Mouse (Mus musculus) adrenal gland, adult 18-20 months (tissue): ENCODE data around the gene Mettl26. TPM values are rescaled to one million over a fixed set of nuclear protein-coding genes. Genes with fewer than 3 reads are reported as not detected.
"Not testable (repeated sequence)": the region's sequence is repeated elsewhere in the genome, so short reads cannot be mapped to it uniquely, and the experiment has no call there.

Source experiments
- DNase-seq, 2 experiments: peaks; one replicate each; pipeline ENCODE4 v3.0.0; 2021 to 2022; ENCODE audit warnings: low spot score in 2 of 2
- total RNA-seq, 2 experiments: library from RNA; stranded (reverse); gene quantifications; 1 replicate in 1 of 2; 2 replicates in 1 of 2; pipeline ENCODE4 v1.2.3; 2021

Gene Mettl26
- total RNA-seq, 2 experiments from 2014 or later, result 97.4 to 106 TPM

DNA sequence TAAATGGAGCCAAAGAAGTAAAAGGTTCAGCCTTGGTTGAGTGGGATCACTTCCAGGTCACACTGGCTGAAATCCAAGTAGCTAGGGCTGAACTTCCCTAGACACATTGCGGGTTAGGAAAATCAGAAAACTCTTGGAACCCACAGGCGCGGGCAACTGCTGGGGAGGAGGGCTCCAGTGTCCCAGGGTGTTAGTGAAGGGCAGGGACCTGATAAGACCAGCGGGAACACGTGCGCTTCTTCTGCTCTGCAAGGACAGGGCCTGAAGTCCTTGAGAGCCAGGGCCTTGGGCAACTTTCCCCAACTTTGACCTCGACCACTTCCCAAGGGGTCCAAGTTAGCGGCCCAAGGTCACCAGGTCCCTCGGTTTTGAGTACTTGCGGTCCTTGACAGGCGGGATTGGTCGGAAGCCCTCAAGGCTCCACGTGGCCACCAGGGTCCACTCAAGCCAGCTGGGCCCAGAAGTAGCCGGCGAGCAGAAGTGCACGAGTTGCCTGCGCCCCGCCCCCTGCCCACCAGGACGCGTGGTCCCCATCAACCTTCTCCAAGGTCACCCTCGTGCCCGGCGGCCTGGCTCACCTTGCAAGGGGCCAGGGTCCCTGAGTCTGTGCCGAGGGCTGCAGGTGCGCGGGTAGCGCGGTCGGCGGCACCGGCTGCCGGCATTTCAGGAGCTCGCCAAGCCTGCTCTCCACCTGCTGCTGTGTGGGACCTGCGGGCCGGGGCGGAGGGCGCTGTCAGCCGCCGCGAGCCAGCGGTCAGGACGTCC is 6.9 kb upstream of the Mettl26 start:
- DNase-seq, result peak; percentile 61 to 75

DNA sequence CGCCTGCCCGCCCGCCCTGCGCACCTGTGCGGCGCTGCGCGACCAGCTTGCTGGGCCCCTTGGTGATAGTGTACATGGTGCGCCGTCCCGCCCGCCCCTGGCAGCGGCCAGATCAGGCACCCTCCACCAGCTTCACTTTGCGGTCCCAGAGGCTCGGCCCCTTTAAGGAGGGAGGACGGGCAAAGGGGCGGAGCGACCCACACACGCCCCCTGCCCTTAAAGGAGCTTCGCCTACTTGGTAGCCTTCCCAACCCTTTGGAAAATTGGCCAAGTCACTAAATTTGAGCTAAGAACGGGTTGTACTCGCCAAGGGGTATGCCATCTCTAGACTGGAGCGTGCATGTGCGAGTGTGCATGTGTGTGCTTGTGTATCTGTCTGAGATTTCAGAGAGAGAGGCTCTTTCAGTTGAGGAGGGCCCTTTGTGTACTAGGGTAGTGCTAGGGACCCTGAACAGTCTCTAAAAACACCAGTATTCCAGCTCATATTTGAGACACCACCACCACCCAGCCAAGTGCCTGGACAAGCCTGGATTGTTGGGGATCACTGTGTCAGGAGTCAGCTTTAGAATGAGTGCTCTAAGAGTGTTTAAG is 6.2 kb upstream of the Mettl26 start, which contains the start of gene Mcrip2:
Gene Mcrip2 (minus strand): TSS at position 164 of the 591 bp plus-strand sequence.
- DNase-seq, result peak; percentile 85

- no peak for DNase-seq
These were observed 5.4 kb upstream of the Mettl26 start for GRCm38 (mm10) chr17:25869498-25869897.

- DNase-seq, result no peak
These were observed 4.9 kb upstream of the Mettl26 start for GRCm38 (mm10) chr17:25869954-25870353.

- not testable (repeated sequence) for DNase-seq
These were observed 3.3 kb upstream of the Mettl26 start for GRCm38 (mm10) chr17:25871566-25871965.

DNA sequence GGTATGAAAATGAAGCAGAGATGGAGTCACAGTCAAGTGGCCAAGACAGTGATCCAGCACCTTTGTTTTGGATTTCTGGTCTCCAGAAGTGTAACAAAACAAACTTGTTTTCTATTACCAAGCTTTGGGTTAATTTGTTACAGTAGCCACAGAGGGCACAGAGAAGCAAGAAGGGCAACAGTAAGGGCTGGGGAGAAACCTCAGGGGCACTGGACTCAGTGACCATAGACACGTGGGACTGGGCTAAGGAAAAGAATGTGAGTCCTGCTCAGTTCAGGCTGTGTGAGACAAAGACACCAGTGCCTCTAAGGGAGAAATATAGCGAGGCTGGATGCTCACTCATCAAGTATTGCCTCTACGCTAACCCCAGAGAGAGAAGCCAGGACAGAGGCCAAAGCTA is 2.2 kb upstream of the Mettl26 start:
- no peak for DNase-seq

DNA sequence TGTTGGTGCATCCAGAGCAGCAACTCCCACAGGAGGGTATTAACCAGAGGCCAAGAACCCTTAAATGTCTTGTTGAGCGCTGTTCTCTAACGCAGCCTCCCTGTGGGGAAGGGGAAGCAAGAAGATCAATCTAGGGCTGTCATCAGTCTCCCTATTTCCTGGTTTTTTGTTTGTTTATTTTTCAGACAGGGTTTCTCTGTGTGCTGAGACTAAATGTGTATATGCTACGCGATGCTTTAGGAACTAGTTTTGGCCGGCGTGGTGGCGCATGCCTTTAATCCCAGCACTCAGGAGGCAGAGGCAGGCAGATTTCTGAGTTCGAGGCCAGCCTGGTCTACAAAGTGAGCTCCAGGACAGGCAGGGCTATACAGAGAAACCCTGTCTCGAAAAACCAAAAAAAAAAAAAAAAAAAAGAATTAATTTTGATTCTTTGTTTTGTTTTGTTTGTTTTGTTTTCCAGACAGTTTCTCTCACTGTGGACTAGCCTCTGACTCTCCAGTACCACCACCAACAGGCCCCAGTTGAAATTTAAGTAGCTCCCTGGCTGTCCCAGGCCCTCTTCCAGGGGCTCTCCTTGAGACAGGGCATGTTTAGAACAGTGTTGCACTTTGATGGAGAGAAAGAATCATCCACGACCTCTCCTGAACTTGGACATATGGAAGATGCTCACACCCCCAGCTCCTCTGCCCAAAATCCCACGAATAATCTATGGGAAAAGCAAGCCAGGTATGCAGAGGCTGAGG is 1.3 kb upstream of the Mettl26 start:
- no peak for DNase-seq

- DNase-seq, result no peak
These were observed 640 bp upstream of the Mettl26 start for GRCm38 (mm10) chr17:25874148-25874720.

DNA sequence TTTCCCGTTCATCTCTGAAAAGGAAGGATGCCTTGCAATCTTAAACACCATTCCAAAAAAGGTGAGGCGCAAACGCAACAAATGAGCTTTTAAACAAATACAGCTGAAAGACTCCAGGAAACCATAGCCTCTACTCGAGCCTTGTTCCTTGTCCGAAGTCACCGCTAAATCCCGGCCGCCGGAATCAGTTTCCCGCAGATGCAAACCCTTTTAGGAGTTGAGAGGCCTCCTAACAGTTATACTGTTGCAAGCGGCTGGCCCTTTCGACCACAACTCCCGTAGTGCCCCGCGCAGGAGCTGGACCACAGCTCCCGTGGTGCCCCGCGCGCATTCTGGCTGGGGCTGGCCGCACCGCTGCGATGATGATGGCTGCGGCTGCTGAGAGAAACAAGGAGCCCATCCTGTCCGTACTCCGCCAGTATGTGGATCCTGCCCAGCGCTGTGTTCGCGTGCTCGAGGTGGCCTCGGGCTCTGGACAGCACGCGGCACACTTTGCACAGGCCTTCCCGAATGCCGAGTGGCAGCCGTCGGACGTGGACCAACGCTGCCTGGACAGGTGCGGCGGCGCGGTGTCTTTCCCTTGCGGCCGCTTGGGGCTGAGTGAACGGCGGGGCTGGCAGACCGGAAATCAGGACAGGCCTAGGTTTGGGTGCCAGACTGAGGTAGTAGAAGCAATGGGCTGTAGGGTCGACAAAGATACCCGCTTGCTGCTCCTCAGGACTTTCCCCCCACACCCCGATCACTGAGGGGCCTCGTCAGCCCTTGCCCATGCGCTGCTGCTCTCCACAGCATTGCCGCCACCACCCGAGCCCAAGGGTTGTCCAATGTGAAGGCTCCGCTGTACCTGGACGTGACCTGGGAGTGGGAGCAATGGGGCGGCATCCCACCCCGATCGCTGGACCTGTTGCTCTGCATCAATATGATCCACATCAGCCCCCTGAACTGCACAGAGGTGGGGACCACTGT is 580 bp downstream of the Mettl26 start:
- peak; percentile 85 to 86 for DNase-seq

- no peak for DNase-seq
These were observed 1.6 kb downstream of the Mettl26 start for GRCm38 (mm10) chr17:25876347-25876915.

GRCm38 (mm10) chr17:25877025-25877424 is 2.2 kb downstream of the Mettl26 start:
- no peak for DNase-seq

GRCm38 (mm10) chr17:25877741-25878610 is 3.1 kb downstream of the Mettl26 start:
- no peak for DNase-seq

DNA sequence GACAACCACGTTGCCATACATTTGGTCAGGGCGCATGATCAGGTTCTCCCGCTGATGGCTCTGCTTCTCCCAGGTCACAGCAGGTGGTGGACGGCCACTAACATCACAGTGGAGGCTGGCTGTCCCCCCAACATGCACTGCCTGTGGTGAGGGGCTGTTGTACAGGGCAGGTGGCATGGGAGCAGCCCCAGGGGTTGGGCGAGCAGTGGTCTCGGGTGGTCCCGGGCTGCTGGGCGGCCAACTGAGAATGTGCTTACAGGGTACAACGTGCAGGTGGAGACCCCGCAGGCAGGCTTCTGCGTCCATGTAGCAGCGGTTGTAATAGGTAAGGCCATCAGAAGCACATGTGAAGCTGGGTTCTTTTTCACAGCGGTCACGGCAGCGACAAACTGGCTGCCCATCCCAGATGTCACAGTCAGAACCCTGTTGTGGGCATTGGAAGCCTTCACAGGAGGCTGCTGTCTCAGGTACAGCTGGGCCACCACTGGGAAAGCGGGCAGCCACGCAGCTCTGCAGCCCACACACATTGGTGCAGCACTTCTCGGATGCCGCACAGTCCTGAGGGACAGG is 3.8 kb downstream of the Mettl26 start:
- no peak for DNase-seq

DNA sequence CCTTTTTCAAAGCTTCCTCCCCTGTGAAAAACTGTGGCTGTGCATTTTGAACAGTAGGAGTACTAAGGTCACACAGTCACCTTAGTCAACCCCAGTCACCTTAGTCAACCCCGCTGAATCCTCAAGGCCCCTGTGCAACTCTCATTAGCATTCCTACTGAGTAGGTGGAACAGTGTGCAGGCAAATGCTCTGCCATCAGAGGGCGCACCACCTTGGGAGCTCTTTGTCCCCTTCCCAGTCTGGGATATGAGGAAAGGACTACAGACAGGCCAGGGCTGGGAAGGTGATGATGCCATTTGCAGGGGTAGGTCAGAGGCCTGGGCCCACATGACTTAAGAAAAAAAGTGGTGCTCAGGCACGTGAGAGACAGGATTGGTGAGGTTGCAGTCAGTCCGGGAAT is 4.4 kb downstream of the Mettl26 start:
- DNase-seq, result no peak

- no peak for DNase-seq
These were observed 4.9 kb downstream of the Mettl26 start for GRCm38 (mm10) chr17:25879750-25880149.

DNA sequence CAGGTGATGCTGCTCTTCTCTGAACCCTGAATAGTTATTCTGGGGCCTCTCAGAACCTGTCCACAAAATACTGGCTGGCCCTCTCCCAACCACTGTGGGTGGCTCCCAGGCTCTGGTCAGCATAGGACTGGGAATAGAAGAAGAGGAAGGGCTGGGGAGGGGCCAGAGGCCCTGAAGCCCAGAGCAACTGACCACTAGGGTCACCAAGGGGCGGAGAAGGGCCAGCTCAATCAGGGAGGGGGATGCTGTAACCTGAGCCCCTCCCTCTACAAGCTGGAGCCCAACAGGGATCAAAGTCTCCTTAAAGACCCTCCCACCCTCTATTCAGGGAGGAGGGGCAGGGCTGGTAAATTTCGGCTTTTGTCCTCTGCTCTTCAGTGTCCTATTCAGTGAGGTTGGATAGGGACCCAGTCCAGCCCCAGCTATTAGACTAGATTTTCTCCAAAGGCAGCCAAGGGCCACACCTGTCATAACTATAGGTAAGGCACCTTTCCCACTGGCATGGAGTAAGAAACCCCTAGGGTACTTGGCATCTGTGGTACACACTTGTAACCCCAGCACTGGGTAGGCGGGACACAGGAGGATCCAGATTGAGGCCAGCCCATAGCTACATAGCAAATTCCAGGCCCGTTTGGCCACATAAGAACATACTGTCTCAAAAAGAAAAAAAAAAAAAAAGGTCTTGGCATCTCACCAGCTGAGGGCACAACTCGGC is 5.5 kb downstream of the Mettl26 start, which contains the start of gene Wfikkn1:
Gene Wfikkn1 (minus strand): TSS at position 663 of the 715 bp plus-strand sequence.
- no peak for DNase-seq

- no peak for DNase-seq
These were observed 6.2 kb downstream of the Mettl26 start for GRCm38 (mm10) chr17:25880913-25881641.
